Mouse (Mus musculus) brain, embryonic 14.5 days (tissue): ENCODE measurements around the gene Anks4b.

ENCODE experiments used
- CTCF ChIP-seq: fragments of 200-500 bp; IDR thresholded peaks from 2 replicates; pipeline ENCODE4 v1.5.1; 2012; ENCODE audit warnings: inconsistent platforms, mild to moderate bottlenecking, moderate library complexity, borderline replicate concordance; ENCODE audit not compliant: insufficient read depth, insufficient read length; ENCODE audit errors: extremely low read depth
- POLR2A ChIP-seq: fragments of 200-500 bp; IDR thresholded peaks from 2 replicates; pipeline ENCODE4 v1.6.1; 2012; ENCODE audit warnings: mild to moderate bottlenecking, inconsistent platforms, borderline replicate concordance; ENCODE audit not compliant: poor library complexity, insufficient read depth, insufficient read length, severe bottlenecking; ENCODE audit errors: extremely low read depth

DNA sequence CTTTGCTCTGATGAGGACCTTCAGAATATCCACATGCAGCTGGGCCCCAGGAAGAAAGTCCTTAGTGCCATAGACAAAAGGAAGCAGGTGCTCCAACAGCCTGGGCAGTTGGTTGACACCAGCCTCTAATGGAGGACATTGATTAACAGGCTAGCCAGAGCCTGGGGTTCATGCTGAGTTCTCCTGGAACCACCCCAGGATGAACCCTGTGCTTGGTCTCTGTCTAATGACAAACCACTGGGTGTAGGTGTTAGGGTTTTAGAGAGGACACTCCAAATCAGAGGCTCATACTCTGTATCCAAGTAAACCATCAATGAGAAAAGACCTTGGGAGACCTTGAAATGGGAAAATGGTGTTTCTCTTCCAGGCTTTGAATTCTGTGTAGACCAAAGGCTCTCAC, 9.2 kb downstream of the Anks4b start:
- no peak for TF ChIP-seq CTCF
- TF ChIP-seq POLR2A, result no peak
